Mouse (Mus musculus) heart, embryonic 14.5 days (tissue): Measurements from ENCODE around the gene Zfyve27. TPM values are rescaled to one million over a fixed set of nuclear protein-coding genes. Genes with fewer than 3 reads are reported as not detected.
A peak's percentile ranks its signal among the peaks of the same experiment; 100 is the strongest.

Source experiments
- ATAC-seq: fragments of 200-750 bp; cut with Nextera tagmentation; 2 replicates; pipeline ENCODE4 v1.8.0; 2017; ENCODE audit warnings: low read depth, moderate TSS enrichment; ENCODE audit not compliant: insufficient number of reproducible peaks, insufficient read depth, low FRiP score
- H3K27ac ChIP-seq, 2 experiments: fragments of 200-500 bp in 1 of 2; fragments of 300-500 bp in 1 of 2; sonication (generic) in 1 of 2; replicated peaks in 1 of 2; 2 replicates each; pipeline ENCODE4 v1.5.1; 2012 to 2014; ENCODE audit warnings: low read depth in 2 of 2, low read length in 2 of 2, control low read depth in 1 of 2, mild to moderate bottlenecking in 1 of 2, mixed read lengths in 1 of 2; ENCODE audit not compliant: control insufficient read depth in 1 of 2, insufficient read depth in 1 of 2
- H3K27me3 ChIP-seq: fragments of 300-500 bp; sonication (generic); 2 replicates; pipeline ENCODE4 v1.6.1; 2014; ENCODE audit warnings: mild to moderate bottlenecking, low read length, control low read depth; ENCODE audit not compliant: control insufficient read depth, insufficient read depth
- H3K36me3 ChIP-seq: fragments of 300-500 bp; sonication (generic); 2 replicates; pipeline ENCODE4 v1.6.1; 2014; ENCODE audit warnings: mild to moderate bottlenecking, control low read depth, low read length, mixed read lengths; ENCODE audit not compliant: control insufficient read depth, insufficient read depth
- H3K4me1 ChIP-seq, 2 experiments: fragments of 200-500 bp in 1 of 2; fragments of 300-500 bp in 1 of 2; sonication (generic) in 1 of 2; 2 replicates each; pipeline ENCODE4 v1.6.1; 2012 to 2014; ENCODE audit warnings: low read length in 2 of 2, control low read depth in 1 of 2, mixed read lengths in 1 of 2; ENCODE audit not compliant: control insufficient read depth in 2 of 2, insufficient read depth in 2 of 2
- H3K4me2 ChIP-seq: fragments of 300-500 bp; sonication (generic); 2 replicates; pipeline ENCODE4 v1.6.1; 2014; ENCODE audit warnings: mild to moderate bottlenecking, low read length
- H3K4me3 ChIP-seq, 2 experiments: fragments of 200-500 bp in 1 of 2; fragments of 300-500 bp in 1 of 2; sonication (generic) in 1 of 2; 2 replicates each; pipeline ENCODE4 v1.5.1; 2012 to 2014; ENCODE audit warnings: low read length in 2 of 2, mild to moderate bottlenecking in 2 of 2, control low read depth in 1 of 2, low read depth in 1 of 2, moderate library complexity in 1 of 2; ENCODE audit not compliant: control insufficient read depth in 1 of 2, insufficient read depth in 1 of 2
- H3K9ac ChIP-seq: fragments of 300-500 bp; sonication (generic); 2 replicates; pipeline ENCODE4 v1.6.1; 2014; ENCODE audit warnings: mild to moderate bottlenecking, low read length
- H3K9me3 ChIP-seq: fragments of 300-500 bp; sonication (generic); 2 replicates; pipeline ENCODE4 v1.6.1; 2016; ENCODE audit warnings: low read length, control low read depth; ENCODE audit not compliant: control insufficient read depth
- WGBS: fragments of 180-500 bp; shearing (Covaris S2); extraction: QIAGEN DNeasy Blood & Tissue Kit; methylation state at CpG from one replicate; pipeline ENCODE4 v1.1.7; 2014; 5-methylcytosine and 5-hydroxymethylcytosine counted together
- polyA plus RNA-seq: library from polyadenylated mRNA; unstranded; fragments of >200 nt; fragmentation: Nextera tagmentation; extraction: Ambion mirVana; gene quantifications from 2 replicates; pipeline ENCODE4 v1.2.1, GENCODE M21; 2014

Gene Zfyve27
- polyA plus RNA-seq, 1 experiment from 2014 or later, result 15.7 TPM

GRCm38 (mm10) chr19:42144067-42144466 lies 19.7 kb upstream of the Zfyve27 start:
- no peak for ATAC-seq
- no peaks in the 10 kb centered on the region for H3K9me3 ChIP-seq
- H3K27ac ChIP-seq, result 0 out of 4 replicates have a peak overlapping the region, but pooled peaks have one; percentile 5 to 8
- no peak overlapping the region for H3K9ac ChIP-seq
- WGBS, result 29% methylated on average over 6 of the region's 6 CpGs
- H3K4me1 ChIP-seq, result peaks cover 12 to 16% of the 10 kb centered on the region in 2 experiments
- H3K4me2 ChIP-seq, result no peak overlapping the region; the same call in 1 of the 2 replicates
- no peaks in the 10 kb centered on the region for H3K36me3 ChIP-seq
- H3K4me3 ChIP-seq, result no peak overlapping the region
- no peaks in the 10 kb centered on the region for H3K27me3 ChIP-seq

GRCm38 (mm10) chr19:42144541-42145167 lies 19.1 kb upstream of the Zfyve27 start:
- ATAC-seq, result no peak
- Histone ChIP-seq H3K27ac (0 out of 4 replicates have a peak overlapping the region, but pooled peaks of 1 of the 2 experiments have one; percentile 8), H3K4me2 (peak overlapping the region; percentile 28; the same call in 1 of the 2 replicates), H3K36me3 (no peaks in the 10 kb centered on the region), H3K4me3 (no peak overlapping the region), H3K4me1 (peaks cover 18 to 22% of the 10 kb centered on the region in 2 experiments), H3K9ac (no peak overlapping the region), H3K27me3 (no peaks in the 10 kb centered on the region), H3K9me3 (no peaks in the 10 kb centered on the region)
- WGBS, result 29% methylated on average over 8 of the region's 8 CpGs

GRCm38 (mm10) chr19:42145210-42145609 lies 18.5 kb upstream of the Zfyve27 start:
- no peak for ATAC-seq
- Histone ChIP-seq H3K27me3 (no peaks in the 10 kb centered on the region), H3K4me3 (no peak overlapping the region), H3K36me3 (0 out of 2 replicates have a peak, but pooled peaks cover under 1% of the 10 kb centered on the region), H3K9me3 (no peaks in the 10 kb centered on the region), H3K4me2 (no peak overlapping the region), H3K4me1 (peaks cover 21 to 28% of the 10 kb centered on the region in 2 experiments), H3K27ac (no peak overlapping the region), H3K9ac (no peak overlapping the region)
- 49% methylated on average over 4 of the region's 4 CpGs for WGBS

- Histone ChIP-seq H3K36me3 (peaks cover 6% of the 10 kb centered on the region), H3K4me2 (no peak overlapping the region), H3K27me3 (no peaks in the 10 kb centered on the region), H3K9ac (no peak overlapping the region), H3K4me3 (no peak overlapping the region), H3K27ac (no peak overlapping the region), H3K9me3 (no peaks in the 10 kb centered on the region), H3K4me1 (peaks cover 21 to 33% of the 10 kb centered on the region in 2 experiments)
- 88% methylated on average over 2 of the region's 2 CpGs for WGBS
- no peak for ATAC-seq
These were observed 18.0 kb upstream of the Zfyve27 start for GRCm38 (mm10) chr19:42145731-42146130.

GRCm38 (mm10) chr19:42146276-42147010 lies 17.3 kb upstream of the Zfyve27 start:
- Histone ChIP-seq H3K9me3 (no peaks in the 10 kb centered on the region), H3K9ac (peak overlapping the region; percentile 94), H3K27ac (peak overlapping the region; percentile 84 to 92; a peak in 3 of 4 replicates), H3K4me1 (peaks cover 21 to 39% of the 10 kb centered on the region in 2 experiments), H3K4me3 (0 out of 4 replicates have a peak overlapping the region, but pooled peaks of 1 of the 2 experiments have one; percentile 75), H3K36me3 (peaks cover 13% of the 10 kb centered on the region), H3K4me2 (peak overlapping the region; percentile 96), H3K27me3 (no peaks in the 10 kb centered on the region)
- no peak for ATAC-seq
- WGBS, result 90% methylated on average over 9 of the region's 9 CpGs

- Histone ChIP-seq H3K27ac (peak within 1 kb of the TSS; percentile 84 to 92), H3K4me1 (peaks cover 21 to 45% of the 10 kb centered on the region in 2 experiments), H3K9ac (peak within 1 kb of the TSS; percentile 94), H3K36me3 (peaks cover 17% of the 10 kb centered on the region), H3K27me3 (no peaks in the 10 kb centered on the region), H3K4me2 (peak within 1 kb of the TSS; percentile 96), H3K4me3 (peak within 1 kb of the TSS; percentile 75 to 80), H3K9me3 (no peaks in the 10 kb centered on the region)
- WGBS, result under 1% methylated on average over 48 of the region's 57 CpGs
- peak; percentile 77 for ATAC-seq
These were observed 16.5 kb upstream of the Zfyve27 start, which contains the start of gene Marveld1 for GRCm38 (mm10) chr19:42147170-42147768. Gene Marveld1, plus strand, starts transcription at chr19:42147400.

- no peaks in the 10 kb centered on the region for H3K27me3 ChIP-seq
- WGBS, result under 1% methylated on average over 63 of the region's 63 CpGs
- peak overlapping the region; percentile 84 to 92 for H3K27ac ChIP-seq
- H3K9ac ChIP-seq, result peak overlapping the region; percentile 94
- peak overlapping the region; percentile 75 to 80 for H3K4me3 ChIP-seq
- H3K36me3 ChIP-seq, result peaks cover 17% of the 10 kb centered on the region
- peak overlapping the region; percentile 96 for H3K4me2 ChIP-seq
- peaks cover 21 to 45% of the 10 kb centered on the region in 2 experiments for H3K4me1 ChIP-seq
- H3K9me3 ChIP-seq, result no peaks in the 10 kb centered on the region
- ATAC-seq, result peak; percentile 37
These were observed 15.8 kb upstream of the Zfyve27 start for GRCm38 (mm10) chr19:42147769-42148568.
